Mouse (Mus musculus) spleen, adult 2 months (tissue): Measurements from ENCODE around the gene Rpl14.

Source experiments
- CTCF ChIP-seq: fragments of 200-500 bp; IDR thresholded peaks from 2 replicates; pipeline ENCODE4 v1.5.1; 2011; ENCODE audit warnings: mild to moderate bottlenecking, inconsistent platforms; ENCODE audit not compliant: insufficient read depth, insufficient read length, insufficient replicate concordance; ENCODE audit errors: extremely low read depth
- POLR2A ChIP-seq: fragments of 200-500 bp; IDR thresholded peaks from 2 replicates; pipeline ENCODE4 v1.6.1; 2011; ENCODE audit warnings: low read depth, low read length, inconsistent platforms

DNA sequence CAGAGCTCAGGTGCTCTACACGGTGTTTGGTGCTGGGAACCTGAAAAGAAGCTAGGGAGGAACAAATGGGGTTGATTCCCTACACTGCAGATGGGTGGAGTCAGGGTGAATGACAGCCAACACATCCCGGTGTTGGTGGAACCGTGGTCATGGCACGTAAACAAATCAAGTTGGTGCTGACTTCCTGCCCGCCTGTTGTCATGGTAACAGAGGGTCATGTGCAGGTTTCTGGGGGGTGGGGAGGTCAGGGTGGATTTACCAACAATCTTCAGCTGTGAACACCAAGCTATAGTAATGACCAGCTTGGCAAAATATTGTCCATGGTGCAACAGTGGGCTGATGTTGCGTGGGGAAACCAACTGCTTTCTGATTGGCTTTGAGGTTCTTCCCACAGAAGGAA is 7.5 kb downstream of the Rpl14 start:
- no peak for TF ChIP-seq CTCF
- TF ChIP-seq POLR2A, result no peak
